In the genomic region with DNA sequence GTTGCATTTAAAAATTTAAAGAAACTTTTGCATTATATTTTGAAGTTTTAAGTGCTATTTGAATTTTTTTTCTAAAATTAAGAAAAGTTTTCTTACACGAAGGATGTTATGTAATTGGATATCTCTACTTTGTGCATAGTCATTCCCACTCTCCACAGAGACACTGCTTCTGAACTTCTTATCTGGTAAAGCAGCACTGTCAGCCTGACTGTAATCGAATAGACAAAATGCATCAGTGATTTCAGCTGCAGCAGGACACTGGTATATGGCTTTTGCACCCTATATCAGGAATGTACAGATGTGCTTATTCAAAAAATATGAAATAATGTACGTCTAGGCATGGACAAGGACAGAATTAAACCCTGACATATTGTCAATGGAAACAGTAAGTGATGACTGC, we compare ENCODE assay signal across 15 mouse cellular contexts.
"Had no signal": no experiment of that assay in that cellular context is flagged by ENCODE, and none has a peak within 500 bp of the region (broad histone marks: within the 10 kb centered on the region; RNA-seq: fewer than 3 reads in every experiment).

No protein-coding gene starts in this region.

- H3K27me3 ChIP-seq: kidney, embryonic 15.5 days; limb, embryonic 13.5 days; liver, embryonic 15.5 days; lung, embryonic 15.5 days; midbrain, embryonic 13.5 days had no signal

- ATAC-seq: intestine, embryonic 16.5 days; midbrain, embryonic 13.5 days had no signal

- H3K4me1 ChIP-seq: kidney, embryonic 15.5 days; limb, embryonic 13.5 days; liver, embryonic 15.5 days; lung, embryonic 15.5 days; midbrain, embryonic 13.5 days had no signal

- DNase-seq: kidney, adult 2 months; kidney, postnatal 14 days; layer of hippocampus, adult 9-11 months; left cerebral cortex, postnatal 4 days; lung, postnatal 14 days; right cerebral cortex, adult 18-20 months; right cerebral cortex, postnatal 25 days; thymus, postnatal 36 days had no signal

- H3K36me3 ChIP-seq: kidney, embryonic 15.5 days; limb, embryonic 13.5 days; liver, embryonic 15.5 days; lung, embryonic 15.5 days; midbrain, embryonic 13.5 days had no signal

- H3K4me3 ChIP-seq: kidney, embryonic 15.5 days; limb, embryonic 13.5 days; liver, embryonic 15.5 days; lung, embryonic 15.5 days; midbrain, embryonic 13.5 days had no signal

- H3K9ac ChIP-seq: kidney, embryonic 15.5 days; limb, embryonic 13.5 days; liver, embryonic 15.5 days; lung, embryonic 15.5 days; midbrain, embryonic 13.5 days had no signal

- H3K27ac ChIP-seq: kidney, embryonic 15.5 days; limb, embryonic 13.5 days; liver, embryonic 15.5 days; lung, embryonic 15.5 days; macrophage; midbrain, embryonic 13.5 days had no signal

- H3K9me3 ChIP-seq: kidney, embryonic 15.5 days; limb, embryonic 13.5 days; liver, embryonic 15.5 days; lung, embryonic 15.5 days; midbrain, embryonic 13.5 days had no signal

- H3K4me2 ChIP-seq: kidney, embryonic 15.5 days; limb, embryonic 13.5 days; liver, embryonic 15.5 days; lung, embryonic 15.5 days; midbrain, embryonic 13.5 days had no signal
